Mouse (Mus musculus) kidney, adult 11 months (tissue): ENCODE data around the gene Itm2c.

ENCODE experiments used
- DNase-seq: peaks from one replicate; pipeline ENCODE4 v3.0.0; 2022

The Itm2c gene

GRCm38 (mm10) chr1:85900521-85901333 lies 6.6 kb downstream of the Itm2c start:
- DNase-seq: no peak

- DNase-seq: no peak
Observed at GRCm38 (mm10) chr1:85901516-85902107, 7.5 kb downstream of the Itm2c start.

GRCm38 (mm10) chr1:85902108-85902561 lies 8.1 kb downstream of the Itm2c start:
- no peak for DNase-seq

- no peak for DNase-seq
Observed at GRCm38 (mm10) chr1:85906892-85907291, 12.8 kb downstream of the Itm2c start.

- no peak for DNase-seq
Observed at GRCm38 (mm10) chr1:85908754-85909590, 14.9 kb downstream of the Itm2c start.

GRCm38 (mm10) chr1:85913078-85913755 lies 19.1 kb downstream of the Itm2c start:
- no peak for DNase-seq

GRCm38 (mm10) chr1:85915890-85916289 lies 21.8 kb downstream of the Itm2c start:
- DNase-seq: no peak

- no peak for DNase-seq
Observed at GRCm38 (mm10) chr1:85916830-85917450, 22.9 kb downstream of the Itm2c start.

GRCm38 (mm10) chr1:85919621-85920020 lies 25.5 kb downstream of the Itm2c start:
- DNase-seq: no peak

- DNase-seq: no peak
Observed at GRCm38 (mm10) chr1:85921725-85922124, 27.6 kb downstream of the Itm2c start.

GRCm38 (mm10) chr1:85922127-85922864 lies 28.2 kb downstream of the Itm2c start:
- no peak for DNase-seq

- no peak for DNase-seq
Observed at GRCm38 (mm10) chr1:85922865-85923211, 28.8 kb downstream of the Itm2c start.

- DNase-seq: no peak
Observed at GRCm38 (mm10) chr1:85925183-85925582, 31.1 kb downstream of the Itm2c start.

- DNase-seq: no peak
Observed at GRCm38 (mm10) chr1:85928057-85928687, 34.1 kb downstream of the Itm2c start, which contains the start of gene 4933407L21Rik. 4933407L21Rik (plus strand) TSS chr1:85928483.

GRCm38 (mm10) chr1:85928688-85929065 lies 34.6 kb downstream of the Itm2c start:
- DNase-seq: no peak

- no peak for DNase-seq
Observed at GRCm38 (mm10) chr1:85929406-85929805, 35.3 kb downstream of the Itm2c start.

- DNase-seq: no peak
Observed at GRCm38 (mm10) chr1:85931170-85931569, 37.1 kb downstream of the Itm2c start.

- DNase-seq: no peak
Observed at GRCm38 (mm10) chr1:85933226-85933625, 39.1 kb downstream of the Itm2c start.

GRCm38 (mm10) chr1:85933631-85934465 lies 39.8 kb downstream of the Itm2c start:
- DNase-seq: no peak

GRCm38 (mm10) chr1:85934560-85934959 lies 40.5 kb downstream of the Itm2c start:
- DNase-seq: no peak
